Mouse (Mus musculus) cerebellum, adult 11 months (tissue): ENCODE results near the gene Cited2.

ENCODE experiments used
- DNase-seq: peaks from one replicate; pipeline ENCODE4 v3.0.0; 2022

The Cited2 gene

GRCm38 (mm10) chr10:17723871-17724741, 1.1 kb downstream of the Cited2 start:
- peak; percentile 57 for DNase-seq

- DNase-seq: no peak
These were observed 2.1 kb downstream of the Cited2 start for GRCm38 (mm10) chr10:17725037-17725584.

- no peak for DNase-seq
These were observed 2.8 kb downstream of the Cited2 start for GRCm38 (mm10) chr10:17725644-17726372.

GRCm38 (mm10) chr10:17726373-17726720, 3.3 kb downstream of the Cited2 start:
- peak; percentile 25 for DNase-seq

GRCm38 (mm10) chr10:17727161-17727925, 4.3 kb downstream of the Cited2 start:
- DNase-seq: peak; percentile 40

- DNase-seq: no peak
These were observed 4.9 kb downstream of the Cited2 start for GRCm38 (mm10) chr10:17727926-17728279.

GRCm38 (mm10) chr10:17728711-17729110, 5.7 kb downstream of the Cited2 start:
- DNase-seq: no peak

GRCm38 (mm10) chr10:17729476-17729875, 6.5 kb downstream of the Cited2 start:
- no peak for DNase-seq

GRCm38 (mm10) chr10:17733057-17733456, 10.0 kb downstream of the Cited2 start:
- DNase-seq: peak; percentile 68

- no peak for DNase-seq
These were observed 19.6 kb downstream of the Cited2 start for GRCm38 (mm10) chr10:17742581-17742980.

- DNase-seq: no peak
These were observed 29.5 kb downstream of the Cited2 start for GRCm38 (mm10) chr10:17752478-17752877.

- no peak for DNase-seq
These were observed 36.8 kb downstream of the Cited2 start for GRCm38 (mm10) chr10:17759772-17760171.

- no peak for DNase-seq
These were observed 38.0 kb downstream of the Cited2 start for GRCm38 (mm10) chr10:17760750-17761613.

GRCm38 (mm10) chr10:17761652-17762051, 38.6 kb downstream of the Cited2 start:
- no peak for DNase-seq

GRCm38 (mm10) chr10:17762946-17763345, 39.9 kb downstream of the Cited2 start:
- no peak for DNase-seq

- no peak for DNase-seq
These were observed 46.8 kb downstream of the Cited2 start for GRCm38 (mm10) chr10:17769856-17770255.

- DNase-seq: no peak
These were observed 49.3 kb downstream of the Cited2 start for GRCm38 (mm10) chr10:17772364-17772763.

- no peak for DNase-seq
These were observed 51.3 kb downstream of the Cited2 start for GRCm38 (mm10) chr10:17774366-17774765.

- no peak for DNase-seq
These were observed 52.1 kb downstream of the Cited2 start for GRCm38 (mm10) chr10:17775079-17775478.
